Mouse (Mus musculus): Measurements from ENCODE around the gene Nexn. TPM values are rescaled to one million over a fixed set of nuclear protein-coding genes. Genes with fewer than 3 reads are reported as not detected.

Nexn gene
- polyA plus RNA-seq, 1 experiment from 2014 or later: 2.5 TPM

GRCm38 (mm10) chr3:152257528-152257927, 8.6 kb downstream of the Nexn start:
- Histone ChIP-seq H3K4me2 (no peak overlapping the region), H3K27me3 (replicated peaks) (peaks cover 21% of the 10 kb centered on the region), H3K27ac (no peak overlapping the region), H3K4me1 (peaks cover 13% of the 10 kb centered on the region), H3K4me3 (no peak overlapping the region), H3K36me3 (no peaks in the 10 kb centered on the region), H3K9ac (no peak overlapping the region), H3K9me3 (replicated peaks) (no peaks in the 10 kb centered on the region)
- no peak for ATAC-seq
- WGBS (ENCODE audit: insufficient replicate concordance): 74% methylated on average over 3 of the region's 3 CpGs

GRCm38 (mm10) chr3:152250487-152250886, 15.7 kb downstream of the Nexn start:
- H3K4me2 ChIP-seq: no peak overlapping the region
- H3K36me3 ChIP-seq: no peaks in the 10 kb centered on the region
- WGBS (ENCODE audit: insufficient replicate concordance): 73% methylated on average over 1 of the region's 1 CpGs
- no peaks in the 10 kb centered on the region for H3K4me1 ChIP-seq
- H3K9ac ChIP-seq: no peak overlapping the region
- H3K27me3 ChIP-seq (replicated peaks): no peaks in the 10 kb centered on the region
- ATAC-seq: no peak
- no peak overlapping the region for H3K4me3 ChIP-seq
- no peak overlapping the region for H3K27ac ChIP-seq
- H3K9me3 ChIP-seq (replicated peaks): no peaks in the 10 kb centered on the region; the same call in 1 of the 2 replicates

GRCm38 (mm10) chr3:152247708-152248107, 18.4 kb downstream of the Nexn start:
- no peaks in the 10 kb centered on the region for H3K36me3 ChIP-seq

GRCm38 (mm10) chr3:152245273-152245910, 20.8 kb downstream of the Nexn start:
- Histone ChIP-seq H3K27ac (no peak overlapping the region), H3K4me1 (no peaks in the 10 kb centered on the region), H3K27me3 (replicated peaks) (no peaks in the 10 kb centered on the region), H3K36me3 (peaks cover 3% of the 10 kb centered on the region; the same call in 1 of the 2 replicates), H3K9me3 (replicated peaks) (no peaks in the 10 kb centered on the region; the same call in 1 of the 2 replicates), H3K9ac (no peak overlapping the region), H3K4me3 (no peak overlapping the region), H3K4me2 (no peak overlapping the region)
- 73% methylated on average over 5 of the region's 5 CpGs for WGBS (ENCODE audit: insufficient replicate concordance)
- ATAC-seq: no peak

More at GRCm38 (mm10) chr3:152247708-152248107, 18.4 kb downstream of the Nexn start:
- ATAC-seq: no peak
- Histone ChIP-seq H3K27ac (no peak overlapping the region), H3K4me3 (no peak overlapping the region), H3K9me3 (replicated peaks) (no peaks in the 10 kb centered on the region; the same call in 1 of the 2 replicates), H3K4me2 (no peak overlapping the region), H3K27me3 (replicated peaks) (no peaks in the 10 kb centered on the region), H3K9ac (no peak overlapping the region), H3K4me1 (no peaks in the 10 kb centered on the region)
- 71% methylated on average over 12 of the region's 12 CpGs for WGBS (ENCODE audit: insufficient replicate concordance)

- Histone ChIP-seq H3K36me3 (peaks cover 18% of the 10 kb centered on the region), H3K27ac (no peak overlapping the region), H3K9me3 (replicated peaks) (no peaks in the 10 kb centered on the region; the same call in 1 of the 2 replicates), H3K9ac (no peak overlapping the region), H3K27me3 (replicated peaks) (no peaks in the 10 kb centered on the region), H3K4me3 (no peak overlapping the region), H3K4me2 (no peak overlapping the region), H3K4me1 (no peaks in the 10 kb centered on the region)
- whole genome bisulfite sequencing (ENCODE audit: insufficient replicate concordance): 70% methylated on average over 4 of the region's 4 CpGs
- ATAC-seq: no peak
Measured at GRCm38 (mm10) chr3:152243304-152243703, 22.8 kb downstream of the Nexn start.

- H3K9me3 ChIP-seq (replicated peaks): no peaks in the 10 kb centered on the region; the same call in 1 of the 2 replicates
- H3K27ac ChIP-seq: no peak overlapping the region
- no peak for ATAC-seq
- no peak overlapping the region for H3K9ac ChIP-seq
- no peak overlapping the region for H3K4me3 ChIP-seq
- no peaks in the 10 kb centered on the region for H3K27me3 ChIP-seq (replicated peaks)
- peaks cover 33% of the 10 kb centered on the region for H3K36me3 ChIP-seq
- H3K4me1 ChIP-seq: no peaks in the 10 kb centered on the region
- WGBS (ENCODE audit: insufficient replicate concordance): 81% methylated on average over 3 of the region's 3 CpGs
- H3K4me2 ChIP-seq: no peak overlapping the region
Measured at GRCm38 (mm10) chr3:152241098-152241497, 25.1 kb downstream of the Nexn start.

- no peak for ATAC-seq
- 93% methylated on average over 1 of the region's 1 CpGs for WGBS (ENCODE audit: insufficient replicate concordance)
Measured at GRCm38 (mm10) chr3:152239592-152239991, 26.6 kb downstream of the Nexn start.

GRCm38 (mm10) chr3:152238836-152239235, 27.3 kb downstream of the Nexn start:
- no peak overlapping the region for H3K9ac ChIP-seq
- no peaks in the 10 kb centered on the region for H3K4me1 ChIP-seq
- no peaks in the 10 kb centered on the region for H3K9me3 ChIP-seq (replicated peaks)
- no peak overlapping the region for H3K4me2 ChIP-seq
- H3K36me3 ChIP-seq: peaks cover 52% of the 10 kb centered on the region
- WGBS (ENCODE audit: insufficient replicate concordance): 52% methylated on average over 2 of the region's 2 CpGs
- H3K4me3 ChIP-seq: no peak overlapping the region
- ATAC-seq: peak; percentile 71; the same call in 1 of the 2 replicates
- H3K27ac ChIP-seq: no peak overlapping the region
- no peaks in the 10 kb centered on the region for H3K27me3 ChIP-seq (replicated peaks)

More at GRCm38 (mm10) chr3:152239592-152239991, 26.6 kb downstream of the Nexn start:
- no peak overlapping the region for H3K9ac ChIP-seq
- no peak overlapping the region for H3K27ac ChIP-seq
- peaks cover 44% of the 10 kb centered on the region for H3K36me3 ChIP-seq
- H3K4me1 ChIP-seq: no peaks in the 10 kb centered on the region
- H3K4me2 ChIP-seq: no peak overlapping the region
- H3K27me3 ChIP-seq (replicated peaks): no peaks in the 10 kb centered on the region
- H3K9me3 ChIP-seq (replicated peaks): no peaks in the 10 kb centered on the region
- H3K4me3 ChIP-seq: no peak overlapping the region

- H3K36me3 ChIP-seq: peaks cover 73% of the 10 kb centered on the region
- peaks cover 9% of the 10 kb centered on the region for H3K4me1 ChIP-seq
- H3K4me2 ChIP-seq: no peak overlapping the region
- no peak for ATAC-seq
- H3K9ac ChIP-seq: no peak overlapping the region
- H3K27me3 ChIP-seq (replicated peaks): no peaks in the 10 kb centered on the region
- H3K9me3 ChIP-seq (replicated peaks): no peaks in the 10 kb centered on the region
- H3K27ac ChIP-seq: no peak overlapping the region
- no peak overlapping the region for H3K4me3 ChIP-seq
- WGBS (ENCODE audit: insufficient replicate concordance): 94% methylated on average over 1 of the region's 1 CpGs
Measured at GRCm38 (mm10) chr3:152235805-152236204, 30.3 kb downstream of the Nexn start.

GRCm38 (mm10) chr3:152235238-152235637, 30.9 kb downstream of the Nexn start:
- WGBS (ENCODE audit: insufficient replicate concordance): 96% methylated on average over 1 of the region's 1 CpGs
- Histone ChIP-seq H3K4me2 (no peak overlapping the region), H3K4me1 (peaks cover 14% of the 10 kb centered on the region), H3K27ac (no peak overlapping the region), H3K9ac (no peak overlapping the region), H3K27me3 (replicated peaks) (no peaks in the 10 kb centered on the region), H3K36me3 (peaks cover 78% of the 10 kb centered on the region), H3K4me3 (no peak overlapping the region), H3K9me3 (replicated peaks) (no peaks in the 10 kb centered on the region)
- ATAC-seq: no peak

GRCm38 (mm10) chr3:152231333-152232100, 34.6 kb downstream of the Nexn start:
- H3K4me3 ChIP-seq: no peak overlapping the region
- H3K27ac ChIP-seq: no peak overlapping the region
- H3K27me3 ChIP-seq (replicated peaks): no peaks in the 10 kb centered on the region
- H3K9ac ChIP-seq: no peak overlapping the region
- H3K9me3 ChIP-seq (replicated peaks): no peaks in the 10 kb centered on the region
- 61% methylated on average over 6 of the region's 6 CpGs for WGBS (ENCODE audit: insufficient replicate concordance)
- H3K36me3 ChIP-seq: peaks cover 85% of the 10 kb centered on the region
- no peak overlapping the region for H3K4me2 ChIP-seq
- peaks cover 24% of the 10 kb centered on the region for H3K4me1 ChIP-seq
- ATAC-seq: peak; percentile 86

- no peaks in the 10 kb centered on the region for H3K9me3 ChIP-seq (replicated peaks)
- peaks cover 91% of the 10 kb centered on the region for H3K36me3 ChIP-seq
- H3K27ac ChIP-seq: no peak overlapping the region
- peaks cover 24% of the 10 kb centered on the region for H3K4me1 ChIP-seq
- WGBS (ENCODE audit: insufficient replicate concordance): 88% methylated on average over 5 of the region's 5 CpGs
- H3K4me3 ChIP-seq: no peak overlapping the region
- no peak for ATAC-seq
- H3K9ac ChIP-seq: no peak overlapping the region
- H3K27me3 ChIP-seq (replicated peaks): no peaks in the 10 kb centered on the region
- H3K4me2 ChIP-seq: no peak overlapping the region
Measured at GRCm38 (mm10) chr3:152229271-152229670, 36.9 kb downstream of the Nexn start.

Measured in liver, embryonic 12.5 days (tissue).